Mouse (Mus musculus): ENCODE measurements around the gene 2210407C18Rik. TPM values are rescaled to one million over a fixed set of nuclear protein-coding genes. Genes with fewer than 3 reads are reported as not detected.

2210407C18Rik gene
- total RNA-seq (2012; rRNA removed): not detected in 2 replicates
- total RNA-seq (2014; rRNA removed): not detected in 2 replicates
- polyA plus RNA-seq (2012; ENCODE audit: insufficient read length, low read depth): not detected in 2 replicates

- H3K9ac ChIP-seq (ENCODE audit: insufficient read depth, low read depth): no peak within 1 kb of the TSS
- no peak for TF ChIP-seq MYC (IDR thresholded peaks at IDR 0.05; ENCODE audit: low read depth, low read length)
- TF ChIP-seq NRF1 (IDR thresholded peaks at IDR 0.05; ENCODE audit: low read depth, low read length): no peak
- no peak for TF ChIP-seq ZKSCAN1 (IDR thresholded peaks at IDR 0.05; ENCODE audit: borderline replicate concordance, low read depth, low read length)
- TF ChIP-seq PAX5 (IDR thresholded peaks at IDR 0.05; ENCODE audit: low read length): no peak
- H3K4me2 ChIP-seq (ENCODE audit: insufficient read depth, low read depth, poor library complexity, severe bottlenecking): no peak within 1 kb of the TSS
Observed at GRCm38 (mm10) chr11:58615975-58616374, at the start of gene 2210407C18Rik. Gene 2210407C18Rik (minus strand): TSS chr11:58616075.

GRCm38 (mm10) chr11:58658596-58658995 lies 42.7 kb upstream of the 2210407C18Rik start, which contains the start of gene Olfr322:
Gene Olfr322 (plus strand): TSS chr11:58658782.
- dilution Hi-C loops (cut with MboI; ENCODE audit: extremely low pct_ligation_motif_present, extremely low pct_unique_long_range_greater_than_20kb, low sequenced_read_pairs) (no loop called here), in situ Hi-C loops (cut with MboI; ENCODE audit: low pct_ligation_motif_present, low pct_unique_long_range_greater_than_20kb, low sequenced_read_pairs) (no loop called here)
- TF ChIP-seq UBTF (IDR thresholded peaks at IDR 0.05; ENCODE audit: low read depth, low read length) (no peak), RAD21 (IDR thresholded peaks at IDR 0.05; ENCODE audit: low read depth, low read length) (no peak), MAX (IDR thresholded peaks at IDR 0.05; ENCODE audit: low read length) (no peak), GABPA (IDR thresholded peaks at IDR 0.05; ENCODE audit: insufficient replicate concordance, low read depth, low read length) (no peak), MAFK (IDR thresholded peaks at IDR 0.05; ENCODE audit: insufficient replicate concordance, low read length) (no peak), MYC (IDR thresholded peaks at IDR 0.05; ENCODE audit: low read depth, low read length) (no peak), EP300 (IDR thresholded peaks at IDR 0.05; ENCODE audit: low read length) (no peak), RCOR1 (conservative IDR thresholded peaks at IDR 0.05; ENCODE audit: low read depth, low read length) (no peak), MAZ (IDR thresholded peaks at IDR 0.05; ENCODE audit: low read depth, low read length) (no peak), KAT2A (IDR thresholded peaks at IDR 0.05; ENCODE audit: insufficient replicate concordance, low read length) (no peak), ETS1 (conservative IDR thresholded peaks at IDR 0.05; ENCODE audit: low read depth, low read length) (no peak), CTCF (conservative IDR thresholded peaks at IDR 0.05 in 1 of 2, IDR thresholded peaks at IDR 0.05 in 1 of 2; ENCODE audit: low read depth in 2 of 2, low read length in 2 of 2) (no peak), ZKSCAN1 (IDR thresholded peaks at IDR 0.05; ENCODE audit: borderline replicate concordance, low read depth, low read length) (no peak), POLR2AphosphoS2 (IDR thresholded peaks at IDR 0.05; ENCODE audit: low read depth, low read length) (no peak), ZC3H11A (IDR thresholded peaks at IDR 0.05; ENCODE audit: low read depth, low read length) (no peak), NELFE (IDR thresholded peaks at IDR 0.05; ENCODE audit: low read depth, low read length) (no peak)

More at GRCm38 (mm10) chr11:58615975-58616374, at the start of gene 2210407C18Rik:
- no peak within 1 kb of the TSS for H3K4me3 ChIP-seq (replicated peaks in 1 of 3; ENCODE audit: low read depth in 2 of 3, low read length in 2 of 3, poor library complexity in 1 of 3)
- H3K27me3 ChIP-seq (replicated peaks): peaks cover 96% of the 10 kb centered on the region
- no peaks in the 10 kb centered on the region for H3K9me3 ChIP-seq (replicated peaks; ENCODE audit: low read length)
- H3K27ac ChIP-seq (ENCODE audit: insufficient read depth, low read depth): no peak within 1 kb of the TSS
- H3K36me3 ChIP-seq (replicated peaks in 1 of 2; ENCODE audit: control insufficient read depth in 1 of 2, insufficient read depth in 1 of 2, low read length in 1 of 2): no peaks in the 10 kb centered on the region
- H3K79me2 ChIP-seq (replicated peaks; ENCODE audit: control insufficient read depth, extremely low read depth, insufficient read depth, poor library complexity, severe bottlenecking): no peaks in the 10 kb centered on the region
- in situ Hi-C loops (cut with MboI; ENCODE audit: low pct_ligation_motif_present, low pct_unique_long_range_greater_than_20kb, low sequenced_read_pairs): no loop called here
- DNase-seq (ENCODE audit: extremely low read depth): no peak
- H3K4me1 ChIP-seq (ENCODE audit: control insufficient read depth in 1 of 2, insufficient read depth in 2 of 2): no peaks in the 10 kb centered on the region
- dilution Hi-C loops (cut with MboI; ENCODE audit: extremely low pct_ligation_motif_present, extremely low pct_unique_long_range_greater_than_20kb, low sequenced_read_pairs): no loop called here

More at GRCm38 (mm10) chr11:58658596-58658995, 42.7 kb upstream of the 2210407C18Rik start, which contains the start of gene Olfr322:
- Histone ChIP-seq H3K36me3 (replicated peaks in 1 of 2; ENCODE audit: control insufficient read depth in 1 of 2, insufficient read depth in 1 of 2, low read length in 1 of 2) (no peaks in the 10 kb centered on the region), H3K27me3 (replicated peaks) (peaks cover 80% of the 10 kb centered on the region), H3K27ac (ENCODE audit: insufficient read depth, low read depth) (no peak within 1 kb of the TSS), H3K4me1 (ENCODE audit: control insufficient read depth in 1 of 2, insufficient read depth in 2 of 2) (no peaks in the 10 kb centered on the region), H3K79me2 (replicated peaks; ENCODE audit: control insufficient read depth, extremely low read depth, insufficient read depth, poor library complexity, severe bottlenecking) (no peaks in the 10 kb centered on the region), H3K9me3 (replicated peaks; ENCODE audit: low read length) (no peaks in the 10 kb centered on the region), H3K9ac (ENCODE audit: insufficient read depth, low read depth) (no peak within 1 kb of the TSS), H3K4me2 (ENCODE audit: insufficient read depth, low read depth, poor library complexity, severe bottlenecking) (no peak within 1 kb of the TSS), H3K4me3 (replicated peaks in 1 of 3; ENCODE audit: low read depth in 2 of 3, low read length in 2 of 3, poor library complexity in 1 of 3) (no peak within 1 kb of the TSS)
- DNase-seq (ENCODE audit: extremely low read depth): no peak

Measured in CH12.LX (cell line).